Mouse (Mus musculus): ENCODE data around the gene Ifitm5. TPM values are rescaled to one million over a fixed set of nuclear protein-coding genes. Genes with fewer than 3 reads are reported as not detected.
A peak's percentile ranks its signal among the peaks of the same experiment; 100 is the strongest.
"Not testable (repeated sequence)": the region's sequence is repeated elsewhere in the genome, so short reads cannot be mapped to it uniquely, and the experiment has no call there.

The Ifitm5 gene
- polyA plus RNA-seq, 1 experiment from 2014 or later = 0.48 TPM

DNA sequence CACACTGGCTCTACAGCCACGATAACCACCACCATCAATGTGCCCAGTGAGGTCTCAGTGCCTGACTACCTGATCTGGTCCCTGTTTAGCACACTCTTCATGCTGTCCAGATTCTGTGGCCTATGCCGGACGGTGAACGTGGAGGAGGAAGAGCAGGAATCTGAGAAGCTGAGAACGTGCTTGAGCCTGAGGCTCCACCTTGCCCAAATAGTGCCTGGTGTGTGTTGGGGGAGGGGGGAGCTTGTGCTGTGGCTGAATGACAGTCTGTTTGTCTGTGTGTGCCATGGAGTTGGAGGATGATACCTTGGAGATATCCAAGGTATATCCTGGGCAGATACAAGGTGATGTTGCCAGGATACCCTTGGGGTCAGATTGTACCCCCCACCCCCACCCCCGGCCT, 40.1 kb upstream of the Ifitm5 start:
- Histone ChIP-seq H3K9ac (replicated peaks) (no peak overlapping the region), H3K4me3 (ENCODE audit: low read depth, low read length) (no peak overlapping the region), H3K4me2 (ENCODE audit: low read depth, low read length) (no peak overlapping the region), H3K27me3 (ENCODE audit: insufficient read depth, low read length) (no peaks in the 10 kb centered on the region), H3K36me3 (replicated peaks; ENCODE audit: insufficient read depth, low read length) (no peaks in the 10 kb centered on the region), H3K4me1 (ENCODE audit: insufficient read depth) (no peaks in the 10 kb centered on the region), H3K9me3 (ENCODE audit: low read length) (no peaks in the 10 kb centered on the region), H3K27ac (ENCODE audit: low read depth) (peak overlapping the region; percentile 34; the same call in 1 of the 2 replicates)
- TF ChIP-seq CTCF (IDR thresholded peaks at IDR 0.05; ENCODE audit: low read depth) = no peak
- no peak for TF ChIP-seq EP300 (IDR thresholded peaks at IDR 0.05; ENCODE audit: low read depth)
- WGBS (ENCODE audit: insufficient replicate concordance) = 37% methylated on average over 6 of the region's 6 CpGs
- ATAC-seq (no peak), DNase-seq (no peak)

DNA sequence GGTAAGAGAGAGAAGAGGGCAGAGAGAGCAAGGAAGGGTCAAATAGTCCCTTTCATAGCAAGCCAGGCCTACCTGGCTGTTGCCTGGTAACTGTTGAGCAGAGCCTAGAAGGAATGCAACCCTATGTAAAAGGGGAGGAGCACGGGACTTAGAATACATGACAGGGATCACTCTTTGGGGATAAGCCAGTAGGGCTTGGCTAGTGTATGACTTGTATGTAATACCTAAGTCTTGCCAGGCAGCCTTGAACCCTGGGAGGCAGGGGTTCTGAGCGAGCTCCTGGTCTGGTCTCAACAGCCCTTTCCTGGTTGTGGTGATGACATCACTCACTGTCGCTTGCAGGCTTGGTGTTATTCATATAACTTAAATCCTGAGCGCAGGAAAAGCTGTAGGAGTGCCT, 38.9 kb upstream of the Ifitm5 start:
- H3K36me3 ChIP-seq (replicated peaks; ENCODE audit: insufficient read depth, low read length) = no peaks in the 10 kb centered on the region
- DNase-seq (no peak), ATAC-seq (no peak)
- H3K27ac ChIP-seq (ENCODE audit: low read depth) = no peak overlapping the region
- H3K4me2 ChIP-seq (ENCODE audit: low read depth, low read length) = no peak overlapping the region
- no peak overlapping the region for H3K4me3 ChIP-seq (ENCODE audit: low read depth, low read length)
- H3K9ac ChIP-seq (replicated peaks) = no peak overlapping the region
- no peaks in the 10 kb centered on the region for H3K27me3 ChIP-seq (ENCODE audit: insufficient read depth, low read length)
- H3K9me3 ChIP-seq (ENCODE audit: low read length) = no peaks in the 10 kb centered on the region
- TF ChIP-seq EP300 (IDR thresholded peaks at IDR 0.05; ENCODE audit: low read depth) (no peak), CTCF (IDR thresholded peaks at IDR 0.05; ENCODE audit: low read depth) (no peak)
- 69% methylated on average over 4 of the region's 4 CpGs for WGBS (ENCODE audit: insufficient replicate concordance)
- H3K4me1 ChIP-seq (ENCODE audit: insufficient read depth) = no peaks in the 10 kb centered on the region

DNA sequence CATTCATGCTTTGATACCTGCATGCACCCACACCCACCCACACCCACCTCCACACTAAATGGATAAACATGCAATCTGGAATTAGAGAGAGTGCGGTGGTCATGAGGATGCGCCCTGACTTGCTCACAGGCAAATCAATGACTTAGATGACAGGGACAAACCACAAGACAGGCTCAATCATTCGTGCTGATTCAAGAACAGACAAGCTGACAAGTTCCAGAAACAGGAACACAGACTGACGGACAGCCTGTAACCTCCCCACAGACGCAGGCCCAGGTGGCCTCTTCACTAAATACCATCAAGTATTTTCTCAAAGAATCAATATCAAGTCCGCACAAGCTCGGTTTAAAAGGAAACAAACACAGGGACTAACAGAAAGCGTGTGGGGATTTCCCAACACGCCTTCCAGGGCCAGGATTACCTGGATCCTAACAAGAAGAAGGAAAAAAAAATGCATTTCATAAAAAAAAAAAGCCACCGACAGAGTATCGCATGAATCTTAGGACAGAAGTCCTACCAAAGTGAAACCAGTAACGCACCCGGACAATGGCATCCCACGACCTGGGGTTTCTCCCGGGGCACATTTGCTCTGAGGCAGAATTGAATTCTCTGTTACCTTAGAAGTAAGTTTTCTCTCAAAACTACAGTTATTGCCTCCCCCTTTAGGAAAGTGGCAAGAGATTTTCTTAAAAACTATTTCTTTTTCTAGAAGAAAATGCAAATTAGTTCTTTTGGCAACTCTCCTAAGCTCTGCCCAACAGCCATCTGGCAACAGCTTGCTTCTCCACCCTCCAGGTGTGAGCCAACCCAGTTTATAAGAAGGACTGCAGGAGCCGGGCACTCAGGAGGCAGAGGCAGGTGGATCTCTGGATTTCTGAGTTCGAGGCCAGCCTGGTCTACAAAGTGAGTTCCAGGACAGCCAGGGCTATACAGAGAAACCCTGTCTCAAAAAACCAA, 37.4 kb upstream of the Ifitm5 start:
- no peaks in the 10 kb centered on the region for H3K9me3 ChIP-seq (ENCODE audit: low read length)
- H3K27ac ChIP-seq (ENCODE audit: low read depth) = peak overlapping the region; percentile 34
- no peaks in the 10 kb centered on the region for H3K4me1 ChIP-seq (ENCODE audit: insufficient read depth)
- peak overlapping the region; percentile 45; the same call in 1 of the 2 replicates for H3K4me2 ChIP-seq (ENCODE audit: low read depth, low read length)
- H3K9ac ChIP-seq (replicated peaks) = no peak overlapping the region
- no peaks in the 10 kb centered on the region for H3K27me3 ChIP-seq (ENCODE audit: insufficient read depth, low read length)
- DNase-seq (no peak), ATAC-seq (no peak)
- no peak overlapping the region for H3K4me3 ChIP-seq (ENCODE audit: low read depth, low read length)
- 51% methylated on average over 17 of the region's 17 CpGs for WGBS (ENCODE audit: insufficient replicate concordance)
- no peaks in the 10 kb centered on the region for H3K36me3 ChIP-seq (replicated peaks; ENCODE audit: insufficient read depth, low read length)
- no peak for TF ChIP-seq CTCF (IDR thresholded peaks at IDR 0.05; ENCODE audit: low read depth)
- TF ChIP-seq EP300 (IDR thresholded peaks at IDR 0.05; ENCODE audit: low read depth) = no peak

DNA sequence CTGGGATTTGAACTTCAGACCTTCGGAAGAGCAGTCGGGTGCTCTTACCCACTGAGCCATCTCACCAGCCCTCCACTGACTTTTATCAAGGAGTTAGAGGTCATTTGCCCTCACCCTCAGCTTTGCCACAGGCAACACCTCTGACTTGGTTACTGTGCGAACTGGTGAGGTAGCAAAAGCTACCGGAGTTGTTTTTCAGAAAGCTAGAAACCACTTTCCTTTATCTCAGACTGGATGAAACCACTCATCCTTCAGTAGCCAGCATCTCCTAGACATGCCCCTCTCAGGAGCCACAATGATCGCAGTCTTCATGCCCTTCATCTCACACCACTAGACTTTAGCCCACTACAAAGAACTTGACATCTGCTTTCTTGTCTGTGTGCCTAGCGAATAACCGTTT, 32.9 kb upstream of the Ifitm5 start:
- DNase-seq = no peak
- no peak for ATAC-seq

DNA sequence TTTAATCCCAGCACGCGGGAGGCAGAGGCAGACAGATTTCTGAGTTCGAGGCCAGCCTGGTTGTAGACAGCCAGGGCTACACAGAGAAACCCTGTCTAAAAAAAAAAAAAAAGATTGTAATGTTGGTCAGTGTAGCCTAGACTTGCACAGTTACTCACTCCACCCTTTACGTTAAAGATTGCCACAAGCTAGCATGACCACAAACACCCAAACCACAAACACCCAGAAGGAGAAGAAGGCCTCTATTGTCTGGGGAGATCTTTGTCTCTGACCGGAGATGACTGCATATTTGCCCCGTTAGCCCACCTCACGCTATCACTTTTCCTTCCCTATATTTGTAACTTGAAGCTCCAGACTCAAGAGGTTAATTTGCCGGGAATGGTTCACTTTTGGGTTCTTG, 31.6 kb upstream of the Ifitm5 start:
- H3K36me3 ChIP-seq (replicated peaks; ENCODE audit: insufficient read depth, low read length) = no peaks in the 10 kb centered on the region
- peak; percentile 55 for ATAC-seq
- H3K27ac ChIP-seq (ENCODE audit: low read depth) = 0 out of 2 replicates have a peak overlapping the region, but pooled peaks have one; percentile 44
- no peak overlapping the region for H3K4me2 ChIP-seq (ENCODE audit: low read depth, low read length)
- DNase-seq = no peak
- no peaks in the 10 kb centered on the region for H3K9me3 ChIP-seq (ENCODE audit: low read length)
- H3K4me3 ChIP-seq (ENCODE audit: low read depth, low read length) = no peak overlapping the region
- no peaks in the 10 kb centered on the region for H3K27me3 ChIP-seq (ENCODE audit: insufficient read depth, low read length)
- H3K4me1 ChIP-seq (ENCODE audit: insufficient read depth) = no peaks in the 10 kb centered on the region
- H3K9ac ChIP-seq (replicated peaks) = no peak overlapping the region
- WGBS (ENCODE audit: insufficient replicate concordance) = 37% methylated on average over 8 of the region's 8 CpGs
- no peak for TF ChIP-seq CTCF (IDR thresholded peaks at IDR 0.05; ENCODE audit: low read depth)
- TF ChIP-seq EP300 (IDR thresholded peaks at IDR 0.05; ENCODE audit: low read depth) = peak; percentile 48; the same call in 1 of the 2 replicates

More for the DNA sequence above, 32.9 kb upstream of the Ifitm5 start:
- no peak overlapping the region for H3K4me3 ChIP-seq (ENCODE audit: low read depth, low read length)
- H3K4me1 ChIP-seq (ENCODE audit: insufficient read depth) = no peaks in the 10 kb centered on the region
- H3K9ac ChIP-seq (replicated peaks) = no peak overlapping the region
- WGBS (ENCODE audit: insufficient replicate concordance) = 58% methylated on average over 7 of the region's 7 CpGs
- H3K4me2 ChIP-seq (ENCODE audit: low read depth, low read length) = no peak overlapping the region
- no peak overlapping the region for H3K27ac ChIP-seq (ENCODE audit: low read depth)
- H3K27me3 ChIP-seq (ENCODE audit: insufficient read depth, low read length) = no peaks in the 10 kb centered on the region
- no peaks in the 10 kb centered on the region for H3K9me3 ChIP-seq (ENCODE audit: low read length)
- TF ChIP-seq EP300 (IDR thresholded peaks at IDR 0.05; ENCODE audit: low read depth) = no peak
- no peak for TF ChIP-seq CTCF (IDR thresholded peaks at IDR 0.05; ENCODE audit: low read depth)
- H3K36me3 ChIP-seq (replicated peaks; ENCODE audit: insufficient read depth, low read length) = no peaks in the 10 kb centered on the region

DNA sequence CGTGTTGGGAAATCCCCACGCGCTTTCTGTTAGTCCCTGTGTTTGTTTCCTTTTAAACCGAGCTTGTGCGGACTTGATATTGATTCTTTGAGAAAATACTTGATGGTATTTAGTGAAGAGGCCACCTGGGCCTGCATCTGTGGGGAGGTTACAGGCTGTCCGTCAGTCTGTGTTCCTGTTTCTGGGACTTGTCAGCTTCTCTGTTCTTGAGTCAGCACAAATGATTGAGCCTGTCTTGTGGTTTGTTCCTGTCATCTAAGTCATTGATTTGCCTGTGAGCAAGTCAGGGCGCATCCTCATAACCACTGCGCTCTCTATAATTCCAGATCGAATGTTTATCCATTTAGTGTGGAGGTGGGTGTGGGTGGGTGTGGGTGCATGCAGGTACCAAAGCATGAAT, 26.6 kb upstream of the Ifitm5 start:
- H3K9me3 ChIP-seq (ENCODE audit: low read length); H3K4me2 ChIP-seq (ENCODE audit: low read depth, low read length); ATAC-seq; H3K27me3 ChIP-seq (ENCODE audit: insufficient read depth, low read length); H3K9ac ChIP-seq (replicated peaks); H3K27ac ChIP-seq (ENCODE audit: low read depth); DNase-seq; H3K36me3 ChIP-seq (replicated peaks; ENCODE audit: insufficient read depth, low read length); H3K4me1 ChIP-seq (ENCODE audit: insufficient read depth); H3K4me3 ChIP-seq (ENCODE audit: low read depth, low read length): not testable (repeated sequence)
- WGBS (ENCODE audit: insufficient replicate concordance) = 54% methylated on average over 9 of the region's 9 CpGs
